ENCODE assay signal across 8 mouse cellular contexts in genomic region chr11:30232082-30232481, GRCm38 (mm10). TPM values are rescaled to one million over a fixed set of nuclear protein-coding genes. Genes with fewer than 3 reads are reported as not detected.
DNase-seq lines count a peak whose midpoint lies in the region; ATAC-seq and TF ChIP-seq lines count a peak whose summit lies in the region.

No protein-coding gene starts in this region.

- no peaks in the 10 kb centered on the region for H3K27me3 ChIP-seq in forebrain, embryonic 16.5 days (replicated peaks; ENCODE audit: control insufficient read depth, insufficient read depth, low read length)
- H3K27me3 ChIP-seq in forebrain, postnatal 0 days (ENCODE audit: insufficient read depth, low read length), result no peaks in the 10 kb centered on the region

- no peak for DNase-seq in forebrain, postnatal 0 days
- DNase-seq in urinary bladder, postnatal 25 days (ENCODE audit: low spot score), result peak; percentile 36
- no peak for DNase-seq in urinary bladder, adult 2 months (ENCODE audit: low spot score)
- DNase-seq in kidney, postnatal 36 days, result peak; percentile 82 to 85
- peak; percentile 29 for DNase-seq in testis, postnatal 14 days (ENCODE audit: low spot score)
- DNase-seq in spleen, adult 18-20 months, result no peak
- no peak for DNase-seq in cerebellum, adult 9-11 months

- no peak overlapping the region for H3K9ac ChIP-seq in forebrain, embryonic 16.5 days (replicated peaks; ENCODE audit: low read depth, low read length)
- H3K9ac ChIP-seq in forebrain, postnatal 0 days, result no peak overlapping the region

- TF ChIP-seq CTCF in forebrain, postnatal 0 days (IDR thresholded peaks at IDR 0.05; ENCODE audit: low read depth), result no peak

- no peaks in the 10 kb centered on the region for H3K36me3 ChIP-seq in forebrain, embryonic 16.5 days (ENCODE audit: control insufficient read depth, insufficient read depth)
- peaks cover 7% of the 10 kb centered on the region for H3K36me3 ChIP-seq in forebrain, postnatal 0 days (ENCODE audit: insufficient read depth)

- no peak overlapping the region for H3K4me2 ChIP-seq in forebrain, embryonic 16.5 days (ENCODE audit: low read length)
- H3K4me2 ChIP-seq in forebrain, postnatal 0 days (ENCODE audit: low read depth), result no peak overlapping the region

- no peak overlapping the region for H3K4me3 ChIP-seq in forebrain, embryonic 16.5 days (replicated peaks; ENCODE audit: low read length)
- H3K4me3 ChIP-seq in forebrain, postnatal 0 days (ENCODE audit: low read depth, low read length), result no peak overlapping the region

- no peaks in the 10 kb centered on the region for H3K9me3 ChIP-seq in forebrain, embryonic 16.5 days (ENCODE audit: control insufficient read depth, low read length)
- H3K9me3 ChIP-seq in forebrain, postnatal 0 days (ENCODE audit: low read length), result no peaks in the 10 kb centered on the region

- H3K27ac ChIP-seq in forebrain, embryonic 16.5 days (ENCODE audit: low read length), result no peak overlapping the region
- no peak overlapping the region for H3K27ac ChIP-seq in forebrain, postnatal 0 days (ENCODE audit: low read depth, low read length)

- 64% methylated on average over 2 of the region's 2 CpGs for WGBS in forebrain, embryonic 16.5 days
- whole genome bisulfite sequencing in forebrain, postnatal 0 days, result 58% methylated on average over 2 of the region's 2 CpGs

- H3K4me1 ChIP-seq in forebrain, embryonic 16.5 days (replicated peaks; ENCODE audit: control insufficient read depth, insufficient read depth, low read length), result peaks cover 2% of the 10 kb centered on the region; the same call in 1 of the 2 replicates
- H3K4me1 ChIP-seq in forebrain, postnatal 0 days (ENCODE audit: insufficient read depth), result 0 out of 2 replicates have a peak, but pooled peaks cover 4% of the 10 kb centered on the region

- ATAC-seq in forebrain, embryonic 16.5 days, result peak; percentile 33; the same call in 1 of the 2 replicates
- ATAC-seq in forebrain, postnatal 0 days, result no peak

RNA-seq across cellular contexts. Expression of gene Sptbn1, which starts 35.9 kb away (rescaled TPM):
- 149 and 159 TPM in 2 replicates for polyA plus RNA-seq in forebrain, embryonic 16.5 days (2015; fragmentation: Nextera tagmentation; extraction: Ambion mirVana)
- total RNA-seq in forebrain, postnatal 0 days (2014; rRNA removed), result 289 and 328 TPM in 2 replicates
- 108 and 150 TPM in 2 replicates for polyA plus RNA-seq in forebrain, postnatal 0 days (2015; fragmentation: Nextera tagmentation; extraction: Ambion mirVana)
- 174 and 223 TPM in 2 replicates for polyA plus RNA-seq in urinary bladder, adult 2 months (2012; rRNA removed)

Comparison
In these comparisons a context has a peak if more than half of its experiments do, and no peak if none do; other contexts are left out.
1. DNase-seq: peak in urinary bladder, postnatal 25 days (single experiment), kidney, postnatal 36 days (2 of 2) and testis, postnatal 14 days (single experiment); none in forebrain, postnatal 0 days (single experiment), urinary bladder, adult 2 months (single experiment), spleen, adult 18-20 months (0 of 2) and cerebellum, adult 9-11 months (single experiment).